Mouse (Mus musculus): Measurements from ENCODE around the gene Hoxc9. TPM values are rescaled to one million over a fixed set of nuclear protein-coding genes. Genes with fewer than 3 reads are reported as not detected.

Hoxc9 gene
- total and polyA plus RNA-seq, 3 experiments = 0.12 to 0.26 TPM; not detected in 1

DNA sequence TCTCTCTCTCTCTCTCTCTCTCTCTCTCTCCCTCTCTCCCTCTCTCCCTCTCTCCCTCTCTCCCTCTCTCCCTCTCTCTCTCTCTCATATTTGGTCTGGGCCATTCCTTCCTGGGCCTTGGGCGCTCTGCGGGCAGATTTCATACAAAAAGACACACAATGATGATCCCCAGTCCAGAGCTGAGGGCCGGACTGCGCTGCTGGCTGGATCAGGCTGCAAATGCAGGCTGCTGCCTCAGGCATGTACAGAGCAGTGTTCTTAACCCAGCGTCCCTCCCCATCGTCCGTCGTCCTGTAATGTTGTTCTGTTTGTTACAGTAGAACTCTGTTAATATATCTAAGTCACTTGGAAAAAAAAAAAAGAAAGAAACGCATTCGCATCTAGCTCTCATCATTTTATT lies 8.3 kb downstream of the Hoxc9 start:
- DNase-seq (ENCODE audit: extremely low read depth) = no peak
- TF ChIP-seq CTCF (conservative IDR thresholded peaks at IDR 0.05 in 1 of 2, IDR thresholded peaks at IDR 0.05 in 1 of 2; ENCODE audit: low read depth in 2 of 2, low read length in 2 of 2) (no peak), GABPA (IDR thresholded peaks at IDR 0.05; ENCODE audit: insufficient replicate concordance, low read depth, low read length) (no peak), RAD21 (IDR thresholded peaks at IDR 0.05; ENCODE audit: low read depth, low read length) (no peak), BHLHE40 (IDR thresholded peaks at IDR 0.05; ENCODE audit: low read depth, low read length) (no peak), MAFK (IDR thresholded peaks at IDR 0.05; ENCODE audit: insufficient replicate concordance, low read length) (no peak), SIN3A (IDR thresholded peaks at IDR 0.05; ENCODE audit: low read length) (no peak), USF1 (IDR thresholded peaks at IDR 0.05; ENCODE audit: low read depth, low read length) (no peak), MEF2A (IDR thresholded peaks at IDR 0.05; ENCODE audit: borderline replicate concordance, low read depth, low read length) (no peak), TBP (conservative IDR thresholded peaks at IDR 0.05; ENCODE audit: low read depth, low read length) (no peak), UBTF (IDR thresholded peaks at IDR 0.05; ENCODE audit: low read depth, low read length) (no peak), JUN (IDR thresholded peaks at IDR 0.05; ENCODE audit: insufficient read depth, low read depth, low read length) (no peak), JUND (conservative IDR thresholded peaks at IDR 0.05; ENCODE audit: low read depth, low read length) (no peak), KAT2A (IDR thresholded peaks at IDR 0.05; ENCODE audit: insufficient replicate concordance, low read length) (no peak)
- peaks cover 0 to 5% of the 10 kb centered on the region in 2 experiments; a peak in 3 of 4 replicates for H3K4me1 ChIP-seq (ENCODE audit: control insufficient read depth in 1 of 2, insufficient read depth in 2 of 2)
- H3K4me3 ChIP-seq (replicated peaks in 1 of 3; ENCODE audit: low read depth in 2 of 3, low read length in 2 of 3, poor library complexity in 1 of 3) = no peak overlapping the region
- no peaks in the 10 kb centered on the region for H3K9me3 ChIP-seq (replicated peaks; ENCODE audit: low read length)
- H3K36me3 ChIP-seq (replicated peaks in 1 of 2; ENCODE audit: control insufficient read depth in 1 of 2, insufficient read depth in 1 of 2, low read length in 1 of 2) = no peaks in the 10 kb centered on the region
- no peak overlapping the region for H3K27ac ChIP-seq (ENCODE audit: insufficient read depth, low read depth)
- in situ Hi-C loops (cut with MboI; ENCODE audit: low pct_ligation_motif_present, low pct_unique_long_range_greater_than_20kb, low sequenced_read_pairs) = loop anchor here (10.0 kb wide), 1 partner anchor 330 kb away; the partner anchor contains the start of gene Gpr84
- dilution Hi-C loops (cut with MboI; ENCODE audit: extremely low pct_ligation_motif_present, extremely low pct_unique_long_range_greater_than_20kb, low sequenced_read_pairs) = no loop called here
- H3K79me2 ChIP-seq (replicated peaks; ENCODE audit: control insufficient read depth, extremely low read depth, insufficient read depth, poor library complexity, severe bottlenecking) = no peaks in the 10 kb centered on the region
- peaks cover 76% of the 10 kb centered on the region for H3K27me3 ChIP-seq (replicated peaks)
- no peak overlapping the region for H3K9ac ChIP-seq (ENCODE audit: insufficient read depth, low read depth)
- H3K4me2 ChIP-seq (ENCODE audit: insufficient read depth, low read depth, poor library complexity, severe bottlenecking) = no peak overlapping the region

DNA sequence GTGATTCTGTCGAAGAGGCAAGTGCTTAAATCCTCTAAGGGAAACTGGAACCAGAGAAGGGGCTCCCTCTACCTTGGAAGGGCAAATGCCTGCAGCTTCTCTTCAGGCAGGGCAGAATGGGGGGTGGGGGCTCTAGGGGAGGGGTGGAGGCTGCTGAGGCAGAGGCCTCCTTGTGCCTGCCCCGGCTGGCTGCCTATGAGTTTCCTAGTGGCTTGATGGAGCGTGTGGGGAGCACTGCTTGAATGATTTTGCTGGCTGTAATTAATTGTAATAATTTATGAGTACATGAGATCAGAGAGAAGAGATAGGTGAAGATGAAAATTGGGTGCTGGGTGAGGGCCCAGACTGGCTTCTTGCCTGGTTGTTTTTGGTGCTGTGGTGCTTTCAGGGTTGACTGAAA lies 8.7 kb downstream of the Hoxc9 start:
- Histone ChIP-seq H3K27me3 (replicated peaks) (peaks cover 76% of the 10 kb centered on the region), H3K27ac (ENCODE audit: insufficient read depth, low read depth) (no peak overlapping the region), H3K4me3 (replicated peaks in 1 of 3; ENCODE audit: low read depth in 2 of 3, low read length in 2 of 3, poor library complexity in 1 of 3) (no peak overlapping the region), H3K4me1 (ENCODE audit: control insufficient read depth in 1 of 2, insufficient read depth in 2 of 2) (peaks cover 0 to 2% of the 10 kb centered on the region in 2 experiments; a peak in 2 of 4 replicates), H3K4me2 (ENCODE audit: insufficient read depth, low read depth, poor library complexity, severe bottlenecking) (no peak overlapping the region), H3K9ac (ENCODE audit: insufficient read depth, low read depth) (no peak overlapping the region), H3K79me2 (replicated peaks; ENCODE audit: control insufficient read depth, extremely low read depth, insufficient read depth, poor library complexity, severe bottlenecking) (no peaks in the 10 kb centered on the region), H3K9me3 (replicated peaks; ENCODE audit: low read length) (no peaks in the 10 kb centered on the region), H3K36me3 (replicated peaks in 1 of 2; ENCODE audit: control insufficient read depth in 1 of 2, insufficient read depth in 1 of 2, low read length in 1 of 2) (no peaks in the 10 kb centered on the region)
- DNase-seq (ENCODE audit: extremely low read depth) = no peak
- in situ Hi-C loops (cut with MboI; ENCODE audit: low pct_ligation_motif_present, low pct_unique_long_range_greater_than_20kb, low sequenced_read_pairs) (loop anchor here (5.0 to 10.0 kb wide), 2 partner anchors 187 to 330 kb away; partner anchors contain the start of gene Gpr84), dilution Hi-C loops (cut with MboI; ENCODE audit: extremely low pct_ligation_motif_present, extremely low pct_unique_long_range_greater_than_20kb, low sequenced_read_pairs) (no loop called here)
- TF ChIP-seq TBP (conservative IDR thresholded peaks at IDR 0.05; ENCODE audit: low read depth, low read length) (no peak), USF2 (conservative IDR thresholded peaks at IDR 0.05; ENCODE audit: low read depth, low read length) (no peak), ZKSCAN1 (IDR thresholded peaks at IDR 0.05; ENCODE audit: borderline replicate concordance, low read depth, low read length) (no peak), CHD2 (IDR thresholded peaks at IDR 0.05; ENCODE audit: low read length) (no peak), TCF12 (IDR thresholded peaks at IDR 0.05; ENCODE audit: low read depth, low read length) (no peak), RCOR1 (conservative IDR thresholded peaks at IDR 0.05; ENCODE audit: low read depth, low read length) (no peak), KAT2A (IDR thresholded peaks at IDR 0.05; ENCODE audit: insufficient replicate concordance, low read length) (no peak), ZMIZ1 (IDR thresholded peaks at IDR 0.05; ENCODE audit: low read depth, low read length) (no peak), ETS1 (conservative IDR thresholded peaks at IDR 0.05; ENCODE audit: low read depth, low read length) (no peak), ELF1 (IDR thresholded peaks at IDR 0.05; ENCODE audit: low read depth, low read length) (no peak), BHLHE40 (IDR thresholded peaks at IDR 0.05; ENCODE audit: low read depth, low read length) (no peak), CTCF (conservative IDR thresholded peaks at IDR 0.05 in 1 of 2, IDR thresholded peaks at IDR 0.05 in 1 of 2; ENCODE audit: low read depth in 2 of 2, low read length in 2 of 2) (no peak), SMC3 (IDR thresholded peaks at IDR 0.05; ENCODE audit: low read depth, low read length) (no peak), E2F4 (IDR thresholded peaks at IDR 0.05; ENCODE audit: insufficient replicate concordance, low read depth, low read length) (no peak), CHD1 (IDR thresholded peaks at IDR 0.05; ENCODE audit: low read depth, low read length) (no peak)

Data from CH12.LX (cell line).